Mouse (Mus musculus): ENCODE results near the gene Tgif2.

DNA sequence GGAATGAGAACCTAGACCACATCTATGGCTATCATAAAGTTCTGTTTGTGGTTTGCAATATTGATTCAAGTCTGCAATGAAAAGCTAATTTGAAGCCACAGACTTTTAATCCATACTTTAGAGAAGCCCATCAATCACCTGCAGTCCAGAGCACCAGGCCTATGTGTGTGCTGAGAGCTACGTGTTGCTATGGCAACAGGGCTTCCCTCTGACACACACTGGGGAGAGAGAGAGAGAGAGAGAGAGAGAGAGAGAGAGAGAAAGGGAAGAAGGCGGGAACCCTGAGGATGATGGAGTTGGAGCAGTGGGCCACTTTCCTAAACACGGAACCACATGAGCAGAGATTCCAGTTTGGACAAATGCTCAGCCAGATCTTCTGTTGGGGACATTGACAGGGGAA lies 52.4 kb downstream of the Tgif2 start:
- TF ChIP-seq CTCF (IDR thresholded peaks at IDR 0.05; ENCODE audit: control insufficient read depth, insufficient read depth, insufficient read length) (no peak), CEBPB (IDR thresholded peaks at IDR 0.05; ENCODE audit: low read depth) (no peak), USF1 (IDR thresholded peaks at IDR 0.05; ENCODE audit: low read depth) (no peak), MAX (IDR thresholded peaks at IDR 0.05) (no peak)
